Mouse (Mus musculus) lung, postnatal 4 days (tissue): ENCODE measurements around the gene Ccdc186.
"Not testable (repeated sequence)": the region's sequence is repeated elsewhere in the genome, so short reads cannot be mapped to it uniquely, and the experiment has no call there.

Experiments used
- DNase-seq, 2 experiments: peaks; one replicate each; pipeline ENCODE4 v3.0.0; 2021

The Ccdc186 gene

DNA sequence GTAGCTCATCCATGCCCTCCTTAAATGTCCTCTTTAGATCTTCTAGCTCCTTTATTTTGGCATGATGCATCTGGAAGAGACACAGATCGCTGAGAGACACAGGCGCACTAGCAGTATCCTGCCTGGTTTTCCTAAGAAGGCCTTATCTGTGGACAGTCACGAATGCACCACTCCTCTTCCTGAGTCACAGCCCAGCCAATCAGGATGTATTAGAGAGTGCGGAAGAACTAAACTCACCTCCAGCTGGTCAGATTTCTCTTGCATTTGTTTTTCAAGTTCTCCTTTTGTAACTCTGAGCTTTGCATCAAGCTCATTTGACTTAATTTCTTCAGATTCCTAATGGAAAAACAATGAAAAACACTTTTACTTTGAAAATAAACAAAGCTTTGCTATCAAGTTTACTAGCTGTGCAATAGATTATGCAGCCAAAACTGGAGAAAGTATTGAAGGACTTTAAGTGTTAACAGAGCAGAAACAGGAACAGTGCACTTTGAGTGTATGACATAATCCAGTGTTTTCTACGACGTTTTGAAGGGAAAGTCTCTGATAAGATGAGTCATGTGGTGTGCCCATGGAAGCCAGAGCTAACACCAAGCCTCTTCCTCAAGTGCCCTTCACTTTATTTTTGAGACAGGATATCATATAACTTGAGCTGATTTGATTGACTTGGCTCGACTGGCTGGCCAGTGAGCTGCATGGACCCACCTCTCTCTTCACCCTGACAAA lies 20.9 kb downstream of the Ccdc186 start:
- peak in 1 of 2 experiments; percentile 61 for DNase-seq

DNA sequence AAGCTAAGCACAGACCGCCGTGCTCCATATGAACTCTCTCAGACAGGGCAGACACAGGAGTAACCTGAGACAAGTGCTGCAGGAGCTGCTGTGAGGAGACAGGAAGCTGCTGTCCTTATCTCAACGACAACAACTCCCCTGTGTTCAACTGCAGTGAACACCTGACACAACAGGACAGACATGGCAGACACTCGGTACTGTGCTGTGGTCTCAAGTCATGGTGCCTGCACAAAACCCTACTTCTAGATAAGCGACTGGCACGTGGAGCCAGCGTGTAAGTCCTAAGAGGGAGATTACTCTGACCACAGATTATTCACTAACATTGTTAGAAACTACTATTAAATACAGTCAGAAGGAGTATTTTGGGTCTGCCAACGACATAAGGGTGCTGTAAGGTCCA lies 21.8 kb downstream of the Ccdc186 start:
- DNase-seq, result no peak

DNA sequence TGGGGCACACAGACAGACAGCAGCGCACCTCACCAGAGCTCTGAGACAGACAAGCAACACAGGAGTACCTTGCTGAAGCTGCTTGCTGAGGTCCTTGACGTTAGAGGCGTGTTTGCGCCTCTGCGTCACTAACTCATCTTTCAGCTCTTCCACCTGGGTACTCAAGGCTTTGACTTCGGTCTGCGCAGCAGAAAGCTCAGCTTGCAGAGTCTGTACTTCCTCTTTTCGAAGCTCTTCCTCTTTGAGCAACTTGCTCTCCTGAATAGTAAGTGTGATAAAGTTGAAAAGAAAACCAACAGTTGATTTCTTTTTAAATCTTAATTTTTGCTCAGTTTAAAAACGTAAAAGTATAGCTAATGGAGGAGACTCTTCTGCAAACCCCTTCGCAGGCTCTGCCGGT lies 24.6 kb downstream of the Ccdc186 start:
- DNase-seq, result peak in 1 of 2 experiments; percentile 10

DNA sequence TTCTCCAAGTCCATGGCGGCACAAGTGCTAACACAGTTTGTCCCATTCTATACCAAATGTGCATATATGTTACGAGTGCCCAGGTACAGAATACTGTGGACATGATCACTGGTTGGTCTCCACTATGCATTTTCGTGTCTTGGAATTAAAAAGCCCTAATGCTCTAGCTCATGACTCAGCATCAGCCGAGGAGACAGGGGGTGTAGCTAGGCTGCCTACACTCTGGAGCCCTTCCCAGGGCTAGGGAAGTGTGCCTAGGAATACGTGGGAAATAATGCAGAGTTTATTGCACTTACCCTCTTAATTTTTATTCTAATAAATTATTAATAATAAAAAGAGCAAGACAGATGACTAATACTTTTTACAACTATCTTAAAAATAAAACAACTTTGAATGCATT lies 33.0 kb downstream of the Ccdc186 start:
- no peak for DNase-seq

GRCm38 (mm10) chr19:56787911-56788310 lies 34.1 kb downstream of the Ccdc186 start:
- peak in 1 of 2 experiments; percentile 12 for DNase-seq

GRCm38 (mm10) chr19:56778532-56778931 lies 43.5 kb downstream of the Ccdc186 start:
- not testable (repeated sequence) for DNase-seq

- DNase-seq, result peak; percentile 57 to 68
Measured at GRCm38 (mm10) chr19:56776719-56777382, 45.1 kb downstream of the Ccdc186 start.

GRCm38 (mm10) chr19:56775893-56776718 lies 45.9 kb downstream of the Ccdc186 start:
- DNase-seq, result peak; percentile 33 to 52

- no peak for DNase-seq
Measured at GRCm38 (mm10) chr19:56774971-56775892, 46.8 kb downstream of the Ccdc186 start.

DNA sequence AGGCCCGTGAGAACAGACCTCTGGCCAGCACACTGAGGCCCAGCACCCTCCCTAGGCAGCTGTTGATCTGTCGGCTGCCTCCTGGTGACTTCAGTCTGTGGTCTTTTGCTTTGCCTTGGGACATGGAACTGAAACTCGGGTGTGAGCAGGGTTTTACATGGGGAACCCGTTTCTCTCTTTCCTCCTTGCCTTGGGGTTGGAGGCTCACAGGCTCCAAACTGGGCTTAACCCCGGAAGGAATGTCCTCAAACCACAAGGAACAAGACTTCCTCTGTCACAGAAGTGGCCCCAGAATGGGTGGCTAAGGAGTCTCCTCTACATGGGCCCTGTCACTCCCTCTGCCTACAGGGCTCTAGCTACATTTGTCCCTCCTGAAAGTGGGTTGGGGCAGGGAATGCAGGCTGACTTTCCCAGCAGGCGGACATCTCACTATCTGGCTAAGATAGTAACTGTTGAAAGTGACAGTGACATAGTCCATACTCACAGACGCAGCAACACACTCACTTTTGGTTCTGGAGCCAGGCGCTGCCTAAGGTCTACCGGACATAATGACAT lies 47.5 kb downstream of the Ccdc186 start:
- DNase-seq, result peak; percentile 42 to 49

GRCm38 (mm10) chr19:56773393-56773971 lies 48.5 kb downstream of the Ccdc186 start:
- DNase-seq, result no peak

DNA sequence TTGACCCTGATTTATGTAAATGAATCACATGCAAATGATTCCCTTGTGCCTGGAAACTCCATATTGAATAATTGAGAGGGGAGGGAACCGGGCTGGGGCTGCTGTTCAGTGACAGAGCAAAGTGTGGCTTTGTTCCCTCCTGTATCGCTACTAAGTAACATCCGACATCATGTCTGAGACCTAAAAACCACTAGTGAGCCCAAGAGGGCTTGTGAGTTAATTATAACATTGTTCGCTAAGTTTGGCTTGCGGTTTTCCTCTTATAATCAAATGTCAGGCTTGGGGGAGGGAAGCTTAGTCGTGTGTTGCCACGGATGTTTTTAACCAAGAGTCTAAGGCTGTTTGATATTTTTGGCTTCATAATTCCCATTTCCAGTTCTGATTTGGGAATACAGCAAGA lies 49.8 kb downstream of the Ccdc186 start:
- DNase-seq, result no peak

GRCm38 (mm10) chr19:56769024-56769423 lies 53.0 kb downstream of the Ccdc186 start:
- DNase-seq, result no peak

- DNase-seq, result no peak
Measured at GRCm38 (mm10) chr19:56762686-56763085, 59.3 kb downstream of the Ccdc186 start.

DNA sequence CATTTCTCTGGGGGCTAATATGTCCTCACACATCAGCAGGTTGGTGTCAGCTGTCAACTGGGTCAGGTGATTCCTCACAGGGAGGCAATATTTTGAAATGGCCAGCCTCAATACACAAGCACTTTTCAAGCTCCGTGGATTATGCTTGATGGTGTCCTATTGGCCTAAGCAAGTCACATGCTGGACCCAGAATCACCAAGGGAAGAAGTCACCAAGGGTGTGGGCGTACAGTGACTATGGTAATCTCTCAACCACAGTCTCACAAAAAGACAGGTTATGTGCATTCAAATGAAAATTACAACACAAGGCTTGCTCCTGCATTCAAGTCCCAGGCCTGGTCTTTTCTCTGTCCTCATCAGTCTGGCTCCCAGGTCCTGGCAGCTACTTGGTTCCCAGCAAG lies 60.3 kb downstream of the Ccdc186 start:
- DNase-seq, result no peak

DNA sequence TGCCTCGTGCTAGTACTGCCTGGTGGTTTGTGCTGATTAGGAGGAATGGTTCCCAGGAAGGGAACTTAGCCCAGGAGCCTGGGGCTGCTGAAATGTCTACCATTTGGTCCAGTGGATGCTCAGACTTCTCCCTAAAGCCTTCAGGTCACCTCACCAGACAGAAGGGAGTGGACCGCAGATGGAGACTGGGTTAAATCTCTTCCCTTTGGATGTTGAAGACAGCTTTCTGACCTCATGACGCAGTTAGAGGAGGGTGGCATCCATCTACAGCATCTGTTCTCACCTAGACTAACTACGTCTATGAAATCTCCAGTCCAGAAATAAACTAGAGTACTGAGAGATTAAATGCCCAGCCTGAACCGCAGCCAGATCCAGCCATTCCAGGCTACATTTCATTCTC lies 60.9 kb downstream of the Ccdc186 start:
- DNase-seq, result no peak

- DNase-seq, result no peak
Measured at GRCm38 (mm10) chr19:56760306-56760940, 61.6 kb downstream of the Ccdc186 start.

GRCm38 (mm10) chr19:56759740-56760139 lies 62.2 kb downstream of the Ccdc186 start:
- no peak for DNase-seq

DNA sequence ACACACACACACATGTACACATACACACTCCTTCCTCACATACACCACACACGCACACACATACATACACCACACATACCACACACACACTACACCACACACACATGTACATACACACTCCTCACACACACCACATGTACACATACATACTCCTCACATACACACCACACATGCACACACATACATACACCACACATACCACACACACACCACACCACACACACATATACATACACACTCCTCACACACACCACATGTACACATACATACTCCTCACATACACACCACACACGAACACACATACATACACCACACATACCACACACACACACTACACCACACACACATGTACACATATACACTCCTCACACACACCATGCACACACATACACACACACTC lies 63.7 kb downstream of the Ccdc186 start:
- DNase-seq, result no peak

DNA sequence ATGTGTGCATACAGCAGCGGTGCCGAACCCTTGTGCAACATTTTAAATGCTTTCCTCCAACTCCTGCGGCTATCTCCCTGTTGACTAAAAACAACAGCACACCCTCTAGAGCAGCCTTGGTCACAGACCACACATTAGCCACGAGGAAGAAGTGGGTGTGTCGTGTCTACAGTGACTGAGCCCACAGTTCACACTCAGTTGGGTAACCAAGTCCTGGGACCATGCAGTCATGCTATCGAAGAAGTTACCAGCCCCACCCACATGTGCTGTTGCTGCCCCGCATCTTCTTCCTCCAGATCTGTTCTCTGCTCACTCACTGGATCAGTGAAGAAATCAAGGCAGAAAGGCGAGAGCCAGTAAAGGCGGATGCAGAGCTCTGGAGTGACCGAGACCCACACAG lies 65.6 kb downstream of the Ccdc186 start:
- peak; percentile 33 to 42 for DNase-seq

- not testable (repeated sequence) for DNase-seq
Measured at GRCm38 (mm10) chr19:56754456-56754855, 67.5 kb downstream of the Ccdc186 start.
